Mouse (Mus musculus) adrenal gland, adult 2 months (tissue): Measurements from ENCODE around the gene Ubash3a. TPM values are rescaled to one million over a fixed set of nuclear protein-coding genes. Genes with fewer than 3 reads are reported as not detected.
"Not testable (repeated sequence)": the region's sequence is repeated elsewhere in the genome, so short reads cannot be mapped to it uniquely, and the experiment has no call there.

ENCODE experiments used
- DNase-seq: peaks from one replicate; pipeline ENCODE4 v3.0.0; 2021
- polyA plus RNA-seq: library from polyadenylated mRNA; depleted of rRNA; stranded (reverse); fragments of >200 nt; gene quantifications from 2 replicates; pipeline ENCODE4 v1.2.3, GENCODE M21; 2012
- total RNA-seq, 2 experiments: library from RNA; stranded (reverse); gene quantifications; 2 replicates each; pipeline ENCODE4 v1.2.3; 2021

The Ubash3a gene
- total and polyA plus RNA-seq, 3 experiments: 0.18 to 0.24 TPM; not detected in 1

GRCm38 (mm10) chr17:31261352-31261751 lies 53.7 kb downstream of the Ubash3a start:
- DNase-seq: no peak

- no peak for DNase-seq
Measured at GRCm38 (mm10) chr17:31262715-31263114, 55.0 kb downstream of the Ubash3a start.

DNA sequence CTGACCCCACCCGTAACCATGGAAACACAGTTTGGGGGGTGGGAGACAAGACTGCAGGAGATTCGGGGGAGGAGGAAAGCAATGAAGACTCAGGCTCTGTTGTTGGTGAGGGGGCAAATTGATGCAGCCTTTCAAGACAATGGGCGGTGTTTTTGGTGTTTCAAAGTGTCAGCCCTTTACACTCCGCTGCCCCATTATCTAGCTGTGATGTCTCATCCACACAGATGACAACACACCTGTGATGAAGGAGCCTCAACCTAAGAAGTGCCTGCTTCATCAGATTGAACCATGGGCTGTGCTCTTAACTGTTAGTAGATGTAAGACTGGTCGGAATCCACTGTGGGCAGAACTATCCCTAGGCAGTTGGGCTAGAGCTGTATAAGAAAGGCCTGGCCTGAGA lies 56.1 kb downstream of the Ubash3a start:
- no peak for DNase-seq

DNA sequence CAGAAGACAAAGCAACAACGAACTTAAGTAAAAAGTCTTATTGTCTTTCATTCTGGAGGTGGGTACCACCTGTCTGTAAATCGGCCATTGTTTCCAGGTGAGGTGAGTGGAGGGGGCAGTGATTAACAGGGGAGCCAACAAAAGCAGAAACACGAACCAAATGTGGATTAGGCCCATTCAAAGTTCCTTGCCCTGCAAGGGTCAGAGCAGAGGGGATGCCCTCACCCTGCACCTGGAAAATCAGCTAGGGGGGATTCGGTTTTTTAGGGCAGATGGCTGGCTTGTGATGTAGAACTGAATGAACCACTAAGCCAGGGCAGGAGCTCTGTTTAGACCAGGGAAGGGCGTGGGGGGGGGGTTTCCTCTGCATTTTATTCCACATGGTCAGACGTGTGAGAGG lies 56.7 kb downstream of the Ubash3a start:
- DNase-seq: no peak

GRCm38 (mm10) chr17:31265171-31265572 lies 57.5 kb downstream of the Ubash3a start:
- DNase-seq: no peak

GRCm38 (mm10) chr17:31265831-31266230 lies 58.2 kb downstream of the Ubash3a start:
- DNase-seq: no peak

DNA sequence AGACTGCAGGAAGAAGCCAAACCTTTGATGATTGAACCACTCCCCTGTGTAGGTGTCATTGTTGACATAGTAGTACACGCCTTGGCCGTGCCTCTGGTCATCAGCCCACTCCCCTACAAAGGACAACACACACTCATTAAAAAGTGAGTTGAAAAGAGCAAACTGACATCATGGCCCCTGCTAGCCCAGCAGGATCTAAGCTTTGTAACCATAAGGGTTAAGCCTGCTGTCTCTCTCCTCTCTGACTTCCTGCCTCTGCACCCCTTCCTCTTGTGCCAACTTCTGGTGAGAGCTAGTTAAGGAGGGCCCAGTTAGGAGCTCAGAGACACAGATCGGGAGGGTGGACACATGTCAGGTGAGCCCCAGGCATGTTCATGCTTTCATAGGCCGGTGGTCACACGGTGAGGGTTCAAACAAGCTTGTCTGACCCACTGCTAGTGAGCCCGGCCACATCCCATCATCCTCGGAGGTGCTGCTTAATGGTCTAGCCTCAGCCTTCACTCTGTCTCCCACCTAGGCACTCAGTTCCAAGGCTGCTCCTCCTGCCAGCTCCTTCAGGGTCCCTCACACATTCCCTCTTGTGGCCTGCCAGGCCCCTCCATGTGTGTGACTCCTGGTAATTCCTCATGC lies 58.8 kb downstream of the Ubash3a start:
- no peak for DNase-seq

DNA sequence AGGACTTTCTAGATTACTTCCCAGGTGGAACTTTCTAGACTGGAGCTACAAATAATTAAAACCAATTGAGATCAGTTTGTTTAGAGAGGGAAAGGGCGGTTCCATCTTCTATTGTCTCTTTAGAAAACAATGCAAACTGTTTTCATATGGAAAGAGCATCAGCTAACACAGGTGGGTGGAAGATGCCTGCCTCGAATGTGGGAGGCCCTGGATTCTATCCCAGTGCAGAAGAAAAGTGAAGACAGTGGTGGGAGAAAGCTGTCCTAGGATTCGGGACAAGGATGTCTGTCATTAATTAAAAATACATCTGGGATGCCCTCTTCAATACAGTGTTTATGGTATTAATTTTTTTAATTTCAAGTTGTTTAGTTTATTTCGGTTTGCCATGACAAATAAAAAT lies 59.5 kb downstream of the Ubash3a start:
- DNase-seq: no peak

- no peak for DNase-seq
Measured at GRCm38 (mm10) chr17:31267603-31268002, 59.9 kb downstream of the Ubash3a start.

- DNase-seq: no peak
Measured at GRCm38 (mm10) chr17:31268016-31268415, 60.3 kb downstream of the Ubash3a start.

- peak; percentile 2 for DNase-seq
Measured at GRCm38 (mm10) chr17:31269761-31270160, 62.1 kb downstream of the Ubash3a start.

GRCm38 (mm10) chr17:31270246-31270645 lies 62.6 kb downstream of the Ubash3a start:
- peak; percentile 76 for DNase-seq

- DNase-seq: not testable (repeated sequence)
Measured at GRCm38 (mm10) chr17:31270736-31271135, 63.1 kb downstream of the Ubash3a start.

- peak; percentile 47 for DNase-seq
Measured at GRCm38 (mm10) chr17:31271136-31271851, 63.6 kb downstream of the Ubash3a start.

GRCm38 (mm10) chr17:31272416-31273165 lies 64.9 kb downstream of the Ubash3a start:
- no peak for DNase-seq

DNA sequence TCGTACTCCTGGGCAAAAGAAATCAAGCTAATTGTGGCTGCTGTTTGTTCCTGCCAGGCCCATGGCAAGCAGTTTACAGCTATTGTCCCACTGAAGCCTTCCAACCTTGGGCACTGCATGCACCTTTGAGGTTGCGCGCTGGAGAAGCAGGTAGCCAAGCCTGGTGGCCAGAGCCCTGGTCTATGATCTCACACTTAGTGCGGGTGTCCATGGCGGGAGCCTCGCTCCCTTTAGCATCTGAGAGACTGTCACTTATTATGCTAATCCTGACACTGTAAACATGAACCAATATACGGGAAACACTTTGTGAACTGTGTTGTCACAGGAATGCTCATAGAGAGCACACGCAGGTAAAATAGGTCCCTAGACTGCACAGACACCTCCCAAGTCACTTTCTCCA lies 66.0 kb downstream of the Ubash3a start:
- no peak for DNase-seq

- DNase-seq: no peak
Measured at GRCm38 (mm10) chr17:31275181-31275580, 67.5 kb downstream of the Ubash3a start.

DNA sequence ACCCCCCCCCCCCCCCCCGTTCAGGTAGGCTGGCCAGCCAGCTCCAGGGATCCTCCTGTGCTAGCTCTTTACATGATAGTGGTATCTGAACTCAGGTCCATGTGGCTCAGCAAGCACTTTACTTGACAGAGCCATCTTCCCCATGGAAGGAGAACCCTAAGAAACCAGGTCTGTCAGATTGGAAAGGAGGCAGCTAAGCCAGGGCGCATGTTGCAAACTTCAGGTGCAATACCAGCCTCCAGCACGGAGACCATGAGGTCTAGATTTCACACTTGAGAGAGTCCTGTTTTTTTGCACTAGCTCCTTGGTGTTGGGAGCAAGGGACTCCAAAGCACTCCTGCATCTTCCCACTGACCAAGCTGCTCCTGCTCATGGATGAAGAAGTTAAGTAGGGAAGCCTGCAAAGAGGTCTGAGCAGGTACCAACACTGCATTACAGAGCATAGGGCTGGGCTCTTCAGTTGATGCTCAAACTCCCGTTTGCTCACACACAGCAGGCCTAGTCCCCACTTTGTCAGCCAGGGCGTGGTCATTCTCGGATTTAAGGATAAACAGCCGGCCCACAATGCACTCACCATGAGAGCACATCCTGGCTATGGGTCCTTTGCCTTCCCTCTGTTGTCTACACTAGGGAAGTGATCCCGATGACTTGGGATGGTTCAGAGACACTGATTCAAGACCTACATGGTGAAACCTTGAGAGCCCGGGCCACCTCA lies 68.7 kb downstream of the Ubash3a start:
- no peak for DNase-seq

DNA sequence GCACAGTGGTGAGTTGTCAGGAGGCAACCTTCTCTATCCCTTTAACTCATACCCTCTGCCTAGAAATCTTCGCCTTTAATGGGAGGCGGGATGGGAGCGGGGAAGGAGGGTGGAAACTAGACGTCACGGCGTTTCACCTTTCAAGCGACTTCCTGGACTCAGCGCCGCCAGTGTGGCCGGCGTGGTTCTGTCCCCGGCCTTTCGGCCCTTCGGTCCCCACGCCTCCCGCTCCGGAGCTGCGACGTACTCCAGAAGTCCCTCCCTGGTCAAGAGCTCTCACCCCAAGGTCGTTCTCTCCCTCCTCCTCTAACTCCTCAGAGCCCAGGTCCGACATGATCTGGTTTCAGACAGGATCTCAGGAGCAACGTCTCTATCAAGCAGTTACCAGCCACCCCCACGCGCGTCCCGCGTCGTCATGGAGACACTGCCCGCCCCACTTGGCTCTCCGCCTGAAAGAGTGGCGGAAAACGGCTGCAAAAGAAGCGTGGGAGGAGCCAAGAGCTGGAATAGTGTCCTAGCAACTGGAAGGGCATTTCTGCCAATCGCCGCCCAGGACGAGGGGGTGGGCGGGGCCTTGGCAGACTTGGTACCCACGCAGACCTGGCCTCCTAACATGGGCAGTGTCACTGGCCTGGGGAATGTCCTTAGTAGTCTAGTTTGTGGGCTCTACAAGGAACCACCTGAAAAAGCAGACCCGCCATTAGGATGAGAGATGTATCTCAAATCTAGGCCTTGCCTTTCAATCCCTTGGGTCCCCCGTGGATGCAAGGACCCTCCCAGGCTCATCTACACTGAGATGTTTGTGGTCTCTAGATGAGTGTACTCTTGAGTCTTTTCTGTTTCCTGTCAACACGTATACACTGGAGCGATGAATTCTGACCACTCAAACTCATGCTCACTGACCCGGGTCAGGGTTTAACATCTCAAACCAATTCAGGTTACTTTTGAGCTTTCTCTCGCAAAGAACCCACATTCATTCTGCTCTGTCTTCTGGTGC lies 69.5 kb downstream of the Ubash3a start, which contains the start of gene Rsph1:
Rsph1 (minus strand) TSS at position 462 of the 997 bp plus-strand sequence.
- peak; percentile 100 for DNase-seq

GRCm38 (mm10) chr17:31277931-31278330 lies 70.3 kb downstream of the Ubash3a start:
- no peak for DNase-seq

GRCm38 (mm10) chr17:31279541-31279940 lies 71.9 kb downstream of the Ubash3a start:
- no peak for DNase-seq
